Mouse (Mus musculus) lung, embryonic 15.5 days (tissue): ENCODE measurements around the gene Ccdc57. TPM values are rescaled to one million over a fixed set of nuclear protein-coding genes. Genes with fewer than 3 reads are reported as not detected.
"Not testable (repeated sequence)": the region's sequence is repeated elsewhere in the genome, so short reads cannot be mapped to it uniquely, and the experiment has no call there.

ENCODE experiments used
- ATAC-seq: fragments of 200-750 bp; cut with Nextera tagmentation; 2 replicates; pipeline ENCODE4 v1.8.0; 2017; ENCODE audit warnings: moderate number of reproducible peaks, borderline replicate concordance; ENCODE audit not compliant: low FRiP score, low TSS enrichment; ENCODE audit errors: extremely low read depth
- H3K27ac ChIP-seq: fragments of 300-500 bp; sonication (generic); 2 replicates; pipeline ENCODE4 v1.5.1; 2015; ENCODE audit warnings: moderate library complexity, mild to moderate bottlenecking, inconsistent platforms
- H3K27me3 ChIP-seq: fragments of 300-500 bp; sonication (generic); 2 replicates; pipeline ENCODE4 v1.6.1; 2015; ENCODE audit warnings: inconsistent platforms
- H3K36me3 ChIP-seq: fragments of 300-500 bp; sonication (generic); 2 replicates; pipeline ENCODE4 v1.6.1; 2015; ENCODE audit warnings: inconsistent platforms
- H3K4me1 ChIP-seq: fragments of 300-500 bp; sonication (generic); 2 replicates; pipeline ENCODE4 v1.6.1; 2015; ENCODE audit warnings: inconsistent platforms
- H3K4me2 ChIP-seq: fragments of 300-500 bp; sonication (generic); 2 replicates; pipeline ENCODE4 v1.6.1; 2015; ENCODE audit warnings: inconsistent platforms, mild to moderate bottlenecking, moderate library complexity
- H3K4me3 ChIP-seq: fragments of 300-500 bp; sonication (generic); 2 replicates; pipeline ENCODE4 v1.5.1; 2015; ENCODE audit warnings: mild to moderate bottlenecking, inconsistent platforms
- H3K9ac ChIP-seq: fragments of 300-500 bp; sonication (generic); 2 replicates; pipeline ENCODE4 v1.6.1; 2015; ENCODE audit warnings: inconsistent platforms
- H3K9me3 ChIP-seq: fragments of 300-500 bp; sonication (generic); 2 replicates; pipeline ENCODE4 v1.6.1; 2016; ENCODE audit warnings: inconsistent platforms
- WGBS: fragments of 180-500 bp; shearing (Covaris S2); methylation state at CpG from one replicate; pipeline ENCODE4 v1.1.7; 2015; 5-methylcytosine and 5-hydroxymethylcytosine counted together
- polyA plus RNA-seq: library from polyadenylated mRNA; unstranded; fragments of >200 nt; fragmentation: Nextera tagmentation; extraction: Ambion mirVana; gene quantifications from 2 replicates; pipeline ENCODE4 v1.2.1, GENCODE M21; 2015

The Ccdc57 gene
- polyA plus RNA-seq, 1 experiment from 2014 or later, result 6.6 TPM

DNA sequence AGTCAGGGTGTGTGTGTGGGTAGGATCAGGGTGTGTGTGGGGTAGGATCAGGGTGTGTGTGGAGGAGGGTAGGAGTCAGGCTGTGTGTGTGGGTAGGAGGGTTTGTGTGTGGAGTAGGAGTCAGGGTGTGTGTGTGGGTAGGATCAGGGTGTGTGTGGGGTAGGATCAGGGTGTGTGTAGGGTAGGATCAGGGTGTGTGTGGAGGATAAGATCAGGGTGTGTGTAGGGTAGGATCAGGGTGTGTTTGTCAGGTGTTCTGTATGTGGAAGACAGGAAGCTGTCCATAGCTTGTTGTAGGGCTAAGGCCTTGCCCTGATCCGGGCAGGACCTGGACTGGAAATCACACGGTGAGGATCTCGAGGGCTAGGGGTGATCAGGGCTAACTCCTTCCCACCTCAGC is 76.7 kb downstream of the Ccdc57 start:
- H3K4me1 ChIP-seq, result peaks cover 27% of the 10 kb centered on the region
- H3K27me3 ChIP-seq, H3K36me3 ChIP-seq, ATAC-seq, H3K4me2 ChIP-seq, H3K4me3 ChIP-seq, H3K9ac ChIP-seq, H3K9me3 ChIP-seq, H3K27ac ChIP-seq: not testable (repeated sequence)
- WGBS, result 91% methylated on average over 3 of the region's 3 CpGs

GRCm38 (mm10) chr11:120853788-120854187 is 78.9 kb downstream of the Ccdc57 start:
- Histone ChIP-seq H3K4me3 (no peak overlapping the region), H3K4me2 (no peak overlapping the region), H3K4me1 (peaks cover 31% of the 10 kb centered on the region), H3K36me3 (no peaks in the 10 kb centered on the region), H3K9ac (no peak overlapping the region), H3K27me3 (no peaks in the 10 kb centered on the region), H3K27ac (peak overlapping the region; percentile 88), H3K9me3 (no peaks in the 10 kb centered on the region)
- ATAC-seq, result no peak
- WGBS, result 61% methylated on average over 4 of the region's 4 CpGs

DNA sequence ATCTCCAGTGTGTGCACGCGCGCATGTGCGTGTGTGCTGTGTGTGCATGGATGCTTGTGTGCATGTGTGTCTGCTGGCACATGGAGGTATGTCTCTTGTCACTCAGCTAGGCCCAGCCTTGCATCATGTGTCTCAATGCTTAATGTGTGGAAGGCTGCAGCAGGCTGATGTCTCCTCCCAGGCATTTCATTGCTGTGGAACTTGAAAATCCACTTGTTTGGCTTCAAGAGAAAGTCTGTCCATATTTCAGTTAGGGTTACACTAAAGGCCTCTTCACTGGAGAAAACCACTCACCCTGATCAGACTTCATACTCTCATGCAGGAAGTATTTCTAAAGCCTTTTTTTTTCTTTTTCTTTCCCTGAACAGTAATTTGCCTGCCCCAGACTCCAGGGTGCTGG is 79.5 kb downstream of the Ccdc57 start:
- WGBS, result 86% methylated on average over 4 of the region's 4 CpGs
- H3K9me3 ChIP-seq, result no peaks in the 10 kb centered on the region
- H3K27me3 ChIP-seq, result no peaks in the 10 kb centered on the region
- H3K4me3 ChIP-seq, result no peak overlapping the region
- peak overlapping the region; percentile 88 for H3K27ac ChIP-seq
- no peaks in the 10 kb centered on the region for H3K36me3 ChIP-seq
- H3K4me1 ChIP-seq, result peaks cover 31% of the 10 kb centered on the region
- no peak for ATAC-seq
- no peak overlapping the region for H3K4me2 ChIP-seq
- H3K9ac ChIP-seq, result no peak overlapping the region

- WGBS, result 40% methylated on average over 11 of the region's 11 CpGs
- Histone ChIP-seq H3K4me2 (no peak overlapping the region), H3K4me1 (peaks cover 31% of the 10 kb centered on the region), H3K9ac (no peak overlapping the region), H3K36me3 (no peaks in the 10 kb centered on the region), H3K27ac (peak overlapping the region; percentile 88), H3K27me3 (no peaks in the 10 kb centered on the region), H3K9me3 (no peaks in the 10 kb centered on the region), H3K4me3 (no peak overlapping the region)
- no peak for ATAC-seq
Observed at GRCm38 (mm10) chr11:120852083-120852935, 80.4 kb downstream of the Ccdc57 start.

GRCm38 (mm10) chr11:120851582-120851981 is 81.1 kb downstream of the Ccdc57 start:
- Histone ChIP-seq H3K27me3 (no peaks in the 10 kb centered on the region), H3K27ac (peak overlapping the region; percentile 7; the same call in 1 of the 2 replicates), H3K4me2 (no peak overlapping the region), H3K4me3 (no peak overlapping the region), H3K9ac (no peak overlapping the region), H3K4me1 (peaks cover 31% of the 10 kb centered on the region), H3K36me3 (no peaks in the 10 kb centered on the region), H3K9me3 (no peaks in the 10 kb centered on the region)
- WGBS, result 63% methylated on average over 2 of the region's 2 CpGs
- no peak for ATAC-seq

GRCm38 (mm10) chr11:120851132-120851531 is 81.5 kb downstream of the Ccdc57 start:
- no peak overlapping the region for H3K4me3 ChIP-seq
- H3K27ac ChIP-seq, result peak overlapping the region; percentile 32; the same call in 1 of the 2 replicates
- ATAC-seq, result no peak
- H3K4me2 ChIP-seq, result no peak overlapping the region
- peaks cover 31% of the 10 kb centered on the region for H3K4me1 ChIP-seq
- no peaks in the 10 kb centered on the region for H3K36me3 ChIP-seq
- no peaks in the 10 kb centered on the region for H3K9me3 ChIP-seq
- H3K27me3 ChIP-seq, result no peaks in the 10 kb centered on the region
- WGBS, result 47% methylated on average over 1 of the region's 1 CpGs
- H3K9ac ChIP-seq, result no peak overlapping the region

GRCm38 (mm10) chr11:120850331-120851030 is 82.2 kb downstream of the Ccdc57 start:
- H3K27ac ChIP-seq, result 0 out of 2 replicates have a peak overlapping the region, but pooled peaks have one; percentile 32
- WGBS, result 36% methylated on average over 2 of the region's 2 CpGs
- H3K9ac ChIP-seq, result no peak overlapping the region
- H3K36me3 ChIP-seq, result no peaks in the 10 kb centered on the region
- no peak for ATAC-seq
- H3K9me3 ChIP-seq, result no peaks in the 10 kb centered on the region
- no peaks in the 10 kb centered on the region for H3K27me3 ChIP-seq
- H3K4me3 ChIP-seq, result no peak overlapping the region
- peaks cover 31% of the 10 kb centered on the region for H3K4me1 ChIP-seq
- no peak overlapping the region for H3K4me2 ChIP-seq

DNA sequence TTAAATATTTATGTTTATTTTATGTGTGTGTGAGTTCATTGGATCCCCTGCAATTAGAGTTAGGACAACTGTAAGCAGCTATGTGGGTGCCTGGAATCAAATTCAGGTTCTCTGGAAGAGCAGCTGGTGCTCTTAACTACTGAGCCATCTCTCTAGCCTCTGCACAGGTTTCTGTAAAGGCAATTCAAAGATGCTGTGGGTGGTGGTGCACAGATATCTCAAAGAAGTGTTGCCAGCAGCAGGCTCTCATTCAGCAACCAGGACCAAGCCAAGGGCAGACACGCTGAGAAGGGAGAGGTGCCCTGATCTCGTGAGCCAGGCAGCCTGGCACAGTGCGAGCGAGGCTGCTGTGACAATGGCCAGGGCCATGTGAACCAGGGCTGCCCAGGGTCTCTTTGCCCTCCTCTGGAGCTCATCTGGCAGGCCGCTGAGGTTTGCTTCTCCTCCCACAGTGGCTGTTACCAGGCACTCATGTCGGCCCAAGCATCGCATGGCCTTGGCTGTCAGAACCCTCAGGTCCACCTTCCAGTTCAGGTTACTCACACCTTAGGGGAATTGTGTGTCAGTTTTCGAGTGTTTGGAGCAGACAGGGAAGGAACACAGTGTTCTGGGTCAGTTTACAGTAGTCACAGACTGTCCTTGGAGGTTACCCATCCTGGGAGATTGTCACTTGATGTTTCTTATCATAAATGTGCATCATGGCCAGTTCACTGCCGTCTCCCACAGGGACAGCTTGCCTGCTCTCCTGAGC is 85.8 kb downstream of the Ccdc57 start:
- Histone ChIP-seq H3K36me3 (no peaks in the 10 kb centered on the region), H3K4me1 (peaks cover 14% of the 10 kb centered on the region), H3K9me3 (no peaks in the 10 kb centered on the region), H3K4me3 (no peak overlapping the region), H3K4me2 (no peak overlapping the region), H3K27me3 (no peaks in the 10 kb centered on the region), H3K27ac (no peak overlapping the region), H3K9ac (no peak overlapping the region)
- 88% methylated on average over 9 of the region's 9 CpGs for WGBS
- ATAC-seq, result no peak

GRCm38 (mm10) chr11:120844329-120844728 is 88.3 kb downstream of the Ccdc57 start:
- no peak for ATAC-seq
- Histone ChIP-seq H3K4me1 (no peaks in the 10 kb centered on the region), H3K27ac (no peak overlapping the region), H3K4me2 (no peak overlapping the region), H3K27me3 (no peaks in the 10 kb centered on the region), H3K36me3 (no peaks in the 10 kb centered on the region), H3K9ac (no peak overlapping the region), H3K9me3 (no peaks in the 10 kb centered on the region), H3K4me3 (no peak overlapping the region)
- 80% methylated on average over 4 of the region's 4 CpGs for WGBS

DNA sequence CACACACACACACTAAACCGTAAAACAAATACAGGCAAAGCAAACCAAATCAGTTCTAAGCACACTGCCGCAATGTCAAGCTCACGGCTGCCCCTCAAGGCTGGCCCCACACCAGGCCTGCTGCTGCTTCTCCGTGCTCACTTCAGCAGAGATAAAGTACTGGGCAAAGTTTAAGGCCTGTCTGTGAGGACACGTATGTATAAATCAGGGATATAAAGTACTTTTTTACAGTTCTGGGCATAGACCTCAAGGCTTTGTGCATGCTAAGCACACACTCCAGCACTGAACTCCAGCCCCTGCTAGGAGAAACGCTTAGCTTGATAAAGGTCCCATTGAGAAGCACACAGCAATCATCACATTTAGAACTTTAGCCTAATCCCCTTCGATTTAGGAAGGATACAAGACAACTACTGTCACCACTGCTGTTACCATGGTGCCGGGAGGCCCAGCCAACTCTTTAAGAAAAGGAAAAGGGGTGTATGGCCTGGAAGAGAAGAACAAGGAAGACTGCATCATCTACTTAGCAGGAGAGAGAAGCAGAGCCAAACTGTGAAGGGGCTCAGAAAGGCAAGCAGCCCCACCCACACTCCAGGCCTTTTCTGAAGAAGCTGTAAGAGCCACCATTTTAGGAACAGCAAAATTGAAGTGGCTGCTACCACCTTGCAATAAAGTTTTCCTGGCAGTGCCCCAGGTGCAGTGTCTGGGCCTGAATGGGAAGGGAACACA is 99.0 kb downstream of the Ccdc57 start:
- no peak overlapping the region for H3K9ac ChIP-seq
- no peak overlapping the region for H3K4me3 ChIP-seq
- peak overlapping the region; percentile 77 for H3K27ac ChIP-seq
- peak; percentile 38; the same call in 1 of the 2 replicates for ATAC-seq
- peaks cover 23% of the 10 kb centered on the region for H3K4me1 ChIP-seq
- 35% methylated on average over 8 of the region's 8 CpGs for WGBS
- no peaks in the 10 kb centered on the region for H3K9me3 ChIP-seq
- H3K4me2 ChIP-seq, result no peak overlapping the region
- H3K27me3 ChIP-seq, result no peaks in the 10 kb centered on the region
- no peaks in the 10 kb centered on the region for H3K36me3 ChIP-seq

GRCm38 (mm10) chr11:120832962-120833361 is 99.7 kb downstream of the Ccdc57 start:
- peaks cover 15% of the 10 kb centered on the region for H3K4me1 ChIP-seq
- H3K27ac ChIP-seq, result peak overlapping the region; percentile 77
- H3K27me3 ChIP-seq, H3K36me3 ChIP-seq, H3K9ac ChIP-seq, H3K9me3 ChIP-seq, H3K4me3 ChIP-seq, H3K4me2 ChIP-seq, ATAC-seq: not testable (repeated sequence)
- WGBS, result 87% methylated on average over 5 of the region's 5 CpGs
